Mouse (Mus musculus) cerebellum, adult 9-10 months (tissue): ENCODE measurements around the gene 1700013H16Rik.
A peak's percentile ranks its signal among the peaks of the same experiment; 100 is the strongest.
"Not testable (repeated sequence)": the region's sequence is repeated elsewhere in the genome, so short reads cannot be mapped to it uniquely, and the experiment has no call there.

ENCODE experiments used
- DNase-seq: peaks from one replicate; pipeline ENCODE4 v3.0.0; 2022

1700013H16Rik gene

GRCm38 (mm10) chrX:53757736-53758135 lies at the start of gene 1700013H16Rik:
Gene 1700013H16Rik, minus strand, starts transcription at chrX:53757831.
- no peak for DNase-seq

GRCm38 (mm10) chrX:53799074-53799473 lies 41.4 kb upstream of the 1700013H16Rik start:
- DNase-seq, result no peak

GRCm38 (mm10) chrX:53797519-53797918 lies 39.9 kb upstream of the 1700013H16Rik start, which contains the start of gene Xlr:
Gene Xlr, minus strand, starts transcription at chrX:53797706.
- DNase-seq, result not testable (repeated sequence)

GRCm38 (mm10) chrX:53776276-53776675 lies 18.6 kb upstream of the 1700013H16Rik start, which contains the start of gene Zfp36l3:
Gene Zfp36l3, minus strand, starts transcription at chrX:53776394.
- DNase-seq, result no peak

DNA sequence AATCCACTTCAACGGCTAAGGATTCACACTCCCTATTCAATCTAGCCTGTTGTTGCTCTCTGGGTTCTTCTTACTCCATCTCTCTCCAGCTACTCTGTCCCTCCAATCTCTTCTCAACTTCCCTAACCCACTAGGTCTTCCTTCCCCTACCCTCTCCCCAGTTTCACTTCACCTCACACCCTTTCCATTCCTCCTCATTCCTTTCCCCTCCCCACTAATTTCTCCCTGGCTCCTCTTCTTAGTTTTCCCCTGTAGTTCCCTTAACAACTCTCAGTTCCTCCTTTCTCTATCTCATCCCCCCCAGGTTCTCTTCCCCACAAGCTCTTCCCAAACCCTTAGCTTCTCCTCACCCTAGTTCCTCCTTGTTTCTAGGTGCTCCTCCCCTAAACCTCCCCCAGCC lies 4.8 kb downstream of the 1700013H16Rik start:
- DNase-seq, result no peak

DNA sequence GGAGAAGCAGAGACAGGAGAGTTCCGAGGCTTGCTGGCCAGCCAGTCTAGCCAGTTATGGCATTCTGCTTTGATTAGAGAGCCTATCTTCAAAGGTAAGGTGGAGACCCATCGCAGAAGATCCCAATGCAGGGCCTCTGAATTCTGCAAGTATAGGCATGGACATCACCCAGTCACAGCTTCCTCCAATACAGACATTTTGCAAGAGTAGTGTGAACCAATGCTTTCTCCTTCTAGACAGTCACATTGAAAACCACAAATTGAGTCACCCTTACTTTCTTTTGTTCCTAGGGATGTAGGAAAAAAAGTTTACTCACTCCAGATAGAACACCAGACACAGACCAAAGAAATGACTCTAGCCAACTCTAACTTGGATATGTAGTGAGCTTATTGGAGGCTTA lies 28.7 kb downstream of the 1700013H16Rik start:
- DNase-seq, result no peak

DNA sequence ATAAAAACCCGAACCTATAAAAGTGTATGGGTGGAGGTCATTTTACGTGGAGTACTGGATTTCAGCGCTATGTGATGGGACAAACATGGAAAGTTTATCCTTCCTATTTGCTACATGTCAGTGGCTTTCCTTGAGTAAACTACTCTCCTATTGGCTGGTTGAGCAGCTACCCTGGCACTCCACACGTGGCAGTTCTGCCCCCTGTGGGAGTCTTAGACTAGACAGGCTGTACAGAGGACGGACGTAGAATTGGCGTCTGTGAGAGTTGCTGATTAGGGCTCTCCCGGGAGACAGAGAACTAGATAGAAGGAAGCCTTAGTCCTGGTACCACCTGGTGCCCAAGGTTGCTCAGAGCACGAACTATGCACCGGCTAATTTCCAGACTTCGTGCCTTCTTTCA lies 33.0 kb downstream of the 1700013H16Rik start, which contains the start of gene 4930502E18Rik:
4930502E18Rik (plus strand) TSS at position 231 of the 400 bp plus-strand sequence.
- no peak for DNase-seq

DNA sequence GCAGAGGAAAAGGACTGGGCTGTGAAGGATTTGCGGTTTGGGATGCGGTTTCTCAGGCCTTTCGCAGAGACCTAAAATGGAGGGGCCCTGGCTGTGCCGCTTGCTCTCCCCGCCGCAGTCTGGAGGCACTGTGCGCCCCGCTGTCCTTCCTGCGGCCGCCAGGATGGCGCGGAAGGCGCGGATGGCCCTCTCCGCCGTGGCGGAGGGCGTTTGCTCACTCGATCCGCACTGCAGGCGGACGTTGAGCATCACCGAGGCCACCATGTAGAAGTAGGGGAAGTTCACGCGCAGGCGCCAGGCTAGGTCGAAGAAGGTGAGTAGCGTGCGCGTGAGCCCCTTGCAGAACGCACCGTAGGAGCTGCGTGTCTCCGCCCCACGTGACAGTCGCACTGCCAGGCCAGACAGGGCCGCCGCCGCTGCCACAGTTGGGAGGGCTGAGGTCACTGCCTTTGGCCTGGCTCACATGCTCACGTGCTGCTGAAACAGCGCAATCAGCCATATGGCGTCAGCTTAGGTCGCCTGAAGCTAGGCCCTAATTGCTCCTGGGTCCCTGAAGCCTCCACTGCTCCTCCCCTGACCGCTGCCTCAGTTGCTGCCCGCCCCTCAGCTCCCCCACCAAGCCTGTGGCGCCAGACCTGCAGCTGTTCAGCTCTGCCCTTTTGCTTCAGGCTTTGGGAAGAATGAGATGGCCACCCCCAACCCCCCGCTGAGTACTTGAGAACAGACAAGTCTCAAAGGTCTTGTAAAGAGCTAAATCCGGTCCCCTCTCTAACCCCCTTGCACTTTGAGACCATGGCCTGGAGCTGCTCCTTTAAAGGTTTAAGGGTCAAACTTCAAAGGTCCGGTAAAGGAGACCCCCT lies 41.1 kb downstream of the 1700013H16Rik start:
- DNase-seq, result peak; percentile 64

- DNase-seq, result no peak
These were observed 41.7 kb downstream of the 1700013H16Rik start for GRCm38 (mm10) chrX:53715942-53716322.

DNA sequence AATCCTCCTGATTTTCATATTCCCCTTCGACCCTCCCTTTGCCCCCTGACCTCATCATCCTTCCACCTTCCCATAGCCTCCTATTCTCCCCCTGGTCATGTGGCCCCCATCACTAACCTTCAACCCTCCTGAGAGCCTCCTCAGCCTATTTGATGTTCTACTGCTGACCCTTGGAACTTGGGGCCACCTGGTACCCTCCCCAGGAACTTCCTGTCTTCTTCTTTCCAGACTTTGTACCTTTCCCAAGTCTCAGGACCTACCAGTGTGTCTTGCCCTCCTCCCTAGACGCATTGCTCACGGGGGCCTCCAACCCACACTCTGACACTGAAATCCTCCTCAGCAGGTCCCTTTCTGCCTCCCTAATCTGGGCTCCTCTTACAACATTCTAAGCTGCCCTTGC lies 55.0 kb downstream of the 1700013H16Rik start:
- no peak for DNase-seq

DNA sequence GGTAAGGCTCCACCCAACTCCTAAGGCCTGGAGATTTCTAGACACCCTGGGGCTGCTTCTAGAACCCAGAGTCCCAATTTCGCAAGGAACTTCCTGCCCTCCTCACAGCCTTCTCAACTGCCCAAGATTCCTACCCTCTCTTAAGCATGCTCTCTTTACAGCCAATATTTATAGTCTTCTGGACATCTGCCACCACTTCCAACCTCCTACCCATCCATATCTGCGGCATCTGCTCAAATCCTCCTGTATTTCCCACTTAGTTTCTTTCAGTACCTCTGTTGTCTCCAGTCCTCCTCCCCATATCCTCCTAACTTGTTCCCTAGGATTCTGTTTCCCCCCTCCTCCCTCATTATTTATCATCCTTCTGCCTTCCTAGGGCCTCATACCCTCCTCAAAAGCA lies 58.4 kb downstream of the 1700013H16Rik start:
- no peak for DNase-seq

DNA sequence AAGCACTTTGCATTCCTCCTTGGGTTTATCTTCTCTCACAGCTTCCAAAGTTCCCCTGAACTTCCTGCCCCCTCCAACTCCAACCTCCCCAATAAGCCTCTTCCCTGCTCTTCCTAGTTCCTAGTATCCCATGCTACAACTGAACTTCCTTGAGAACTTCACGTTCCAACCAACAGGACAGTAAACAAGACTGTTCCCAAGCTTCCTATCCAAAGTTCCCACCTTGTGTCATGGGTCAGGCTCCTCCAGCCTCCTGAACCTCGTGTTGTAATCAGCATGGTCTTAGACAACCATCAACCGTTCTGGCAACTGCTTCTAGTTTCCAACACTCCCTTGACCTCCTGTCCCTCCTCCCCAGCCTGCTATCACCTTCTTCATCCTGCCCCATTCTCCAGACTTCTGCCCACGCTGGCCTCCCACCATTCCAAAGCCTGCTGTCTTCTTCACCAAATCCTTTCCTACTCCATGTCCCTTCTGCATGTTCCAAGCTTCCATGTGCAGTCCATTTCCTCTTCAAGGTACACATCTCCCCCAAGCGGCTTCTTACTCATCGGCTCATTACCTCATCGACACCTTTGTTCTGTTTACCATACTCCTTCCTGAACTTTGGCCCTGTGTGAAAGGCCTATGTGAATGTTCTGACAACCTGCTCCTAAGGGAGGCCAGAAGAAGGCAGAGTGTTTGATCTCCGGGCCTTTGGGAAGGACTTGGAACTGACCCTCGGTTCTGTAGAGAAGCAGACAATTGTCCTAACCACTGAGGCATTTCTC lies 63.4 kb downstream of the 1700013H16Rik start:
- DNase-seq, result no peak

DNA sequence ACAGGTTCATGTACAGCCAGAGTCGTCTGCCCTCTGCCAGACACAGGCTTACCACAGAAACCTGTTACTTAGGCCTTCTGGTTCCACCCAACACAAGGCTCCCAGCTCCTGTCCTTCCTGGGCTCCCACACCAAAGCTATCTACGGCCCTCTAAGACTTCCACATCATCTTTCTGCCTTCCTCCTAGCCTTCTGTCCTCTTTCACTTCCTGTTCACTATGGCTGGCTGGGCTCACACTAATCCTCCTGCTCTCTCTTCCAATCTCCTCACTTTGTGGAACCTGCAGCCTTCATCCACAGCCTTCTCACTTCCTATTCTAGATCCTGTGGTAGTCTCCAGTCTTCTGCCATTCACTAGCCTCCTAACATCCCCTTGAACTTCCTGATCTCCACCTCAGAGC lies 64.5 kb downstream of the 1700013H16Rik start:
- DNase-seq, result no peak
